Mouse (Mus musculus) embryonic fibroblast, embryonic 13.5 days (primary cell): ENCODE data around the gene Chchd6. TPM values are rescaled to one million over a fixed set of nuclear protein-coding genes. Genes with fewer than 3 reads are reported as not detected.

Source experiments
- H3K27ac ChIP-seq: 2 replicates; pipeline ENCODE4 v1.5.1; 2012; ENCODE audit warnings: low read length, control low read depth, inconsistent platforms; ENCODE audit not compliant: insufficient read depth
- H3K4me1 ChIP-seq: 2 replicates; pipeline ENCODE4 v1.6.1; 2011; ENCODE audit warnings: low read length; ENCODE audit not compliant: control insufficient read depth, insufficient read depth
- H3K4me3 ChIP-seq: 2 replicates; pipeline ENCODE4 v1.5.1; 2011; ENCODE audit warnings: mild to moderate bottlenecking, control low read depth, low read length; ENCODE audit not compliant: insufficient read depth
- CTCF ChIP-seq: IDR thresholded peaks from 2 replicates; pipeline ENCODE4 v1.5.1; 2011; ENCODE audit warnings: mild to moderate bottlenecking, control low read depth, low read length, moderate library complexity, borderline replicate concordance; ENCODE audit not compliant: insufficient read depth
- POLR2A ChIP-seq: IDR thresholded peaks from 2 replicates; pipeline ENCODE4 v1.6.1; 2011; ENCODE audit warnings: low read depth, mild to moderate bottlenecking, control low read depth, low read length, moderate library complexity
- polyA plus RNA-seq: library from polyadenylated mRNA; stranded (reverse); fragments of >200 nt; gene quantifications from 2 replicates; pipeline ENCODE4 v1.2.4, GENCODE M21; 2011; ENCODE audit warnings: low read depth; ENCODE audit not compliant: missing spikeins, insufficient read length

The Chchd6 gene
- polyA plus RNA-seq, 1 experiment = 14.4 TPM

DNA sequence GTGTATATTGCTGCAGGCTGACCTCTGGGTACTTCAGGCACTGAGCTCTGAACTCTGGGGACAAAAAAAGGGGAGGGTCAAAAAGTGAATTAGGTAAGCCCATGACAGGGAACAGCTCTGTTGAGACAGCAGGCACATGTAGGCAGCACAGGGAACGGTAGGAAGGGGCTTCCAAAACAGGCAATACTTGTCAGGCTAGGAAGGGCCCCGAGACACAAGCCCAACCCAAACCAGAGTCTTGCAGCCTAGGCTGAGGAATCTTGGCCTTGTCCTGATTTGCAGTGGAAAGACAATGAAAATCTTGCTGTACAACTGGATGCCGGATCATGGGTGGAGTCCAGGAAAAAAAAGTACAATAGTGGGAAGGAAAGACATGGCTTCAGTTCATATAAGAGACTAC, 135.8 kb downstream of the Chchd6 start:
- Histone ChIP-seq H3K27ac (no peak overlapping the region), H3K4me3 (no peak overlapping the region), H3K4me1 (no peaks in the 10 kb centered on the region)
- TF ChIP-seq CTCF = no peak
- TF ChIP-seq POLR2A = no peak

DNA sequence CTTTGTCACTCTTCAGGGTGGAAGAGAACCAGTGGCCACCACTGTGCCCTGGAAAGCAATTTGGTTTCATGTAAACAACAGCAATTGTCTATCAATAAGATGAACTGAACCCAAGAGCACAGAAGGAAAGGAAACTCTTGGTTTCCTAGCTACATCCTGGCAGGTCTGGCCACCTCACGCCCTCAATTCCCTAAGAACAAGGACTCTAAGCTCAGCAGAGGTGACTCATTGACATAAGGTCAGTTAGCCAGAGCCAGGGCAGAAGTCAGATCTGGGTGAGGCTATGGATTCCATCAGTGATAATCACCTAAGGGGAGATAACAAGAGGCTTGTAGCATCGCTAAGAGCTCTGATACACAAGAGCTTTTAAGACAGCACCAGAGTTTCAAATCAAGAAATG, 137.9 kb downstream of the Chchd6 start:
- Histone ChIP-seq H3K27ac (no peak overlapping the region), H3K4me3 (no peak overlapping the region), H3K4me1 (peaks cover 4% of the 10 kb centered on the region)
- TF ChIP-seq CTCF (no peak), POLR2A (no peak)

DNA sequence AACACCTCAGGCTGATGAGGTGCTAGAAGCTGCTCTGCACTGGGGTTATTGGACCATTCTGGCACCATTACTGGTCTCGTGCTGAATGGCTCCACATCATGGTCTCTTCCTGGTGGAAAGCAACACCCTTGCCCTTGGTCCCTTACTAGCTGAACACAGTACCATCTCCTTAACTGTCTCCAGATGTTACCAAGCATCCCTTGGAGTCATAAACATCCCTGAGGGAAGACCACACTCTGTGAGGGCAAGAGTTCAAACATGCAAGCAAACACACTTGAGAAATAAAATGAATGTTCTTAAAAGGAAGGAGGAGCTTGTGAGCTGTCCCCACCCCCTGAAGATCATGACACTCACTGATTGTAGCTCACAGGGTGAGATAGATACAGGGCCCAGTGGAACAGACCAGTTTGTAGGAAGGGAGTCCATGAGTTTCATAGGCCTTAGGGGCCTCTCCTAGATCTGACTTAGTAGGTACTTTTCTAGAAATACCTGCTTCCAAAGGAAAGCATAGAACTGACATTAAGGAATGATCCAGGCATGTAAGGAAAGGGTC, 139.0 kb downstream of the Chchd6 start:
- H3K27ac ChIP-seq = no peak overlapping the region
- no peak overlapping the region for H3K4me3 ChIP-seq
- peaks cover 5% of the 10 kb centered on the region for H3K4me1 ChIP-seq
- TF ChIP-seq CTCF (no peak), POLR2A (no peak)

DNA sequence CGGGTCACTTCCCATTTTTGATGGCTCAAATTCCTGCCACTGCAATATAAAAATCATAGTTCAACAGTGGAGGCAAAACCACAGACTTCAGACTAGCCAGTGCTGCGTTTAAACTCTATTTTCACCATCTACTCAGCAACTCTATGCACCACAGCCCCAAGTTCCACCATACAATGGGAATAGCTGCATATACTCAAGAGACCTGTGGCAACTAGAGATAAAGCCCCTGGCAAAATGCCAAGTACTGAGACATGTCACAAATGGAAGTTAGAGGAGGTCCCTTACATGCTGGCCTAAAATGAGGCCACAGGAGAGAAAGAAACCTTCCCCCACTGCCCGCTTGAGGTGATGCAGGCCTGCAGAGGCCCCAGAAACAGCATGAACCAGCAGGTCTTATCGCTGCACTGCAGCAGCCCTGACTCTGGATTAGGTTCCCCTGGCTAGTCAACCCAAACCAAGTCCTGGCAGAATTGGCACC, 139.9 kb downstream of the Chchd6 start:
- H3K4me1 ChIP-seq = peaks cover 5% of the 10 kb centered on the region
- no peak for TF ChIP-seq CTCF
- TF ChIP-seq POLR2A = no peak
- H3K4me3 ChIP-seq = no peak overlapping the region

DNA sequence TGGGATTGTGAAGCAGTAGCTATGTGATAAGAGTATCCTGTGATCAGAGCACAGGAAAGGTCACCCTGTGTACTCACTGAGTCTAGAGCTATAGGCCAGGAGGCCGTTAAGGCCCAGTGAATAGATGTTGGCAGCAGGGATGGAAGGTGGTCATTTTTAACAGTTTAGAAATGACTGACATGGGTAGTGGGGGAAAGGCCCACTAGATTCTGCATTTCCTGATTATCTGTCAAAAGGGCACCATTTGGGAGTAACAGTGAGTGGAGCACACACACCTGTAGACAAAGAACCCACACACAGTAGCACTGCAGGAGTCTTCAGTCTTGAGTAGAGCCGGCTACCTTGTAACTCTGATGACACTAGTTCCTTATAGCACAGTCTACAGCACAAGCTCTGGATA, 141.0 kb downstream of the Chchd6 start:
- TF ChIP-seq POLR2A (no peak), CTCF (no peak)
- Histone ChIP-seq H3K27ac (no peak overlapping the region), H3K4me3 (no peak overlapping the region), H3K4me1 (peaks cover 5% of the 10 kb centered on the region)

More for the DNA sequence above, 139.9 kb downstream of the Chchd6 start:
- H3K27ac ChIP-seq = no peak overlapping the region

DNA sequence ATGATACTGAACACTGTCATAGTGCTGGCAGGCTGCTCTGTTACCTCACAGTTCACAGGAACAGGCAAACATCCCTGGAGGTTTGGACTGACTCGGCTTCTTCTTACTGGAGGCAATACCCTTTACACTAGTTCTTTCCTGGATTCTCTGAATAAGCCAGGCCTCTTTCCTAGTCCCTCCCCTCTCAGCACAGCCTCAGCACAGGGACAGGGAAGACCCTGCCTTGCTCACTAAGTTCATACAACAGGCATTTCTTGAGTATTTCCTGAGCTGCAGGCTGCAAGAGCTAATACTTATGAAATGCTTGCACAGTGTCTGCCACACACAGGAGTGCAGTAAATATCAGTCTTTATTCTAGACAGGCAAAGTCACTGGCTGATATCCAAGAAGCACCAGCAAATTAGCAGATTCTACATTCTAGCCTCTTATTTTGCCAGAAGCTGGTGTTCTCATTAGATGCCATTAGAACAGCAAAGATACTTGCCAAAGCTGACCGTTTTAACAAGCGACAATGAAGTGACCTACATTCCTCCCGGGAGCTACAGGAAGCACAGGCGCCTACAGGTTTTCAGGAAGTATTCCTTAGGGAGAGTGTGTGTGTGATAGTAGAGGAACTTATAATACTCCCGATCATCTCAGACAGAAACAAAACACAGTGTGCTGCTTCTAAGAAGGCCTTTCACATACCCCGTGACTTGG, 142.3 kb downstream of the Chchd6 start:
- H3K27ac ChIP-seq = no peak overlapping the region

DNA sequence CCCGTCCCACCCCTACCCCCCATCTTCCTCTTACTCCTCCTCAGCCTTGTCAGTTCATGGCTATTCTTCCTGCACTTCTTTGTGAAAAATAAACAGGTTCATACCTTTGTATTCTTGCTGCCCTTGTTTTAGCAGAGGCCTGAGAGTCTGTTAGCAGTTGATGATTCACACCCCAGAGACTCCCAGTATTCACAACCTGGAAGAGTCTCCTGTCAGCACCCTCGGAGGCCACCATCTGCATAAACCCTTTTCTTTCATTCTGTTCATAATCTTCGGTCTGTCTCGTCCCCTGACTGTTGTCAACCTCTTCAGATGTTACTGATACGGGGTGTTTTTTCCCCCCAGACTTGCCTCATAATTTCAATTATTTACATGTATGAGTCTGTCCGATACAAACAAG, 143.1 kb downstream of the Chchd6 start:
- TF ChIP-seq POLR2A (no peak), CTCF (no peak)
- H3K4me3 ChIP-seq = no peak overlapping the region
- peaks cover 9% of the 10 kb centered on the region for H3K4me1 ChIP-seq
- H3K27ac ChIP-seq = no peak overlapping the region

More for the DNA sequence above, 142.3 kb downstream of the Chchd6 start:
- Histone ChIP-seq H3K4me1 (peaks cover 9% of the 10 kb centered on the region), H3K4me3 (no peak overlapping the region)
- TF ChIP-seq CTCF = no peak
- TF ChIP-seq POLR2A = no peak

DNA sequence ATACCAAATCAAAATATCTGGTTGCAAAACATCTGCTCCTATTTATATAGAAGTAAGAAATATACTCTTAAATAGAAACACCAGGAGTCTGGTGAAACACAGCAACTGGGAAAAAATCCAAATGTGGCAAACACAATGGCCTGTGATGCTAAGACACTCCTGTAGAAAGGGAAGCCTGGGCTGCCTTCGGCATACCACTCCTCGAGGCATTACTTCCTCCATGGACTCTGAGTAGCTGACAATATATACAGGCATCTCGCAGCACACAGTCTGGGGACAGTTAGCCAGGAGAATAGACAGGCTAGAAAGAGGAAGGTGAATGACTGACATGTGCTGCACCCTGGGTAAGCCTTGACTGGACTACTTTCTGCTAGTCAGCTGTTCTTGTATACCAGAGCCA, 146.7 kb downstream of the Chchd6 start:
- Histone ChIP-seq H3K4me3 (no peak overlapping the region), H3K4me1 (peaks cover 11% of the 10 kb centered on the region), H3K27ac (no peak overlapping the region; the same call in 1 of the 2 replicates)
- TF ChIP-seq CTCF (no peak), POLR2A (no peak)

DNA sequence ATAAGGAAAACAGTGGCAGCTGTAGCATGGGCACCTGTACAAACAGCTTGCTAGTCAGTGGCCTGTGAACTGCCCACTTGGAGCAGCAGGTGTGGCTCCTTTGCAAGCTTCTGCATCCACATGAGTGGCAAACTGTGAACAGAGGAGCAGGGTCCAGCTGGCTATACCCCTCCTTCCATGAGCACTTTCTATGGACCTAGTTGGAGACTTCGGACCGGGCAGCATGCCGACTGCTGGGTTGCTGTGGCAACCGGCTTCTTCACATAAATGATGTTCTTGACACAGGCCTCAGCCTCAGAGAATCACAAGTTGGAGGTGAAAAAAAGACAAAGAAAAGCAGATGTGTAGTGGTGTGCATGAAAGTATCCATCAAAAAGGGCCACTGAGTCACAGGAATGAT, 154.8 kb downstream of the Chchd6 start:
- no peak overlapping the region for H3K4me3 ChIP-seq
- TF ChIP-seq CTCF = no peak
- no peak for TF ChIP-seq POLR2A

DNA sequence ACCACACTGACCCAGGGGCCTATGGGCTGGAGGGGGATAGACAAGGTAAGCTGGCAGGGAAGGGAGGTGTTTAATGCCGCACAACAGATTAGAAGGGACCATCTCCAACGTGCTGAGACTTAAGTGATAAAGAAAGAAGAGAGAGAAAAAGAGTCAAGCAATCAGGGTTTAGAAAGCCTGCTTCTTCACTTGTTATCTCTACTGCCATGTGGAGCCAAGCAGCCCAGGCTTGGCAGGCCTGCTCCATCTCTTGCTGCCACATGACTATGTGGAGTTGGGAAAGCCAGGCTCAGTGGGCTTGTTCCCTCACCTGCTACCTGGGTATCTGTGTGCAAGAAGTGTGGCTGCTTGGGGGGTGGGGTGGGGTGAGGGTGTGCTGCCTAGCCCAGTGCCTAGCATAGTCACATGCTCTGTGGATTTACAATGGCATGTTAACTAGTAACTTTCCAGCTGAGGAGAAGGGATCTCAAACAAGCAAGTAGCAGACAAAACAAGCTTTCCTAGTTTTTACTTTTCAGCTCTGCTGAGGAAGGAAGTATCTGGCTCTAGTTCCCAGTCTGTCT, 163.5 kb downstream of the Chchd6 start:
- Histone ChIP-seq H3K4me1 (no peaks in the 10 kb centered on the region), H3K27ac (no peak overlapping the region), H3K4me3 (no peak overlapping the region)
- TF ChIP-seq CTCF = no peak
- no peak for TF ChIP-seq POLR2A

More for the DNA sequence above, 154.8 kb downstream of the Chchd6 start:
- Histone ChIP-seq H3K4me1 (no peaks in the 10 kb centered on the region), H3K27ac (no peak overlapping the region)
